Mouse (Mus musculus): Measurements from ENCODE around the gene Defa2. TPM values are rescaled to one million over a fixed set of nuclear protein-coding genes. Genes with fewer than 3 reads are reported as not detected.
"Not testable (repeated sequence)": the region's sequence is repeated elsewhere in the genome, so short reads cannot be mapped to it uniquely, and the experiment has no call there.

Defa2 gene
- polyA plus RNA-seq (2016; fragmentation: Nextera tagmentation; extraction: Ambion mirVana), result not detected in 2 replicates

DNA sequence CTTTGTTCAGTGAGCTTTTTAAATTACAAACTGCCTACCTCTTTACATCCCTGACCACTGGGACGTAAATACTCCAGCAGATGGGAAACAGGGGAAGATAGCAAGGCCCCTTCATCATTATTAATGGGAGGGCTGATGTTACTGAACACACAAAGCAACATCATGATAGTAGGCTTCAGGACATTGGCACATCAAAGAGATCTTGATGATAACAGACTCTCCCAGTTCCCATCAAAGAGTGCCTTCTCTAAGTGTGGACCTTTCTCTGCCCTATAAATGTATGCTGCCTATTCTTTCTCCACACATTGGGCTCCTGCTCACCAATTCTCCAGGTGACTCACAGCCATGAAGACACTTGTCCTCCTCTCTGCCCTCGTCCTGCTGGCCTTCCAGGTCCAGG is at the start of gene Defa2:
Gene Defa2, plus strand, starts transcription at position 301 of the 400 bp plus-strand sequence.
- H3K4me2 ChIP-seq (replicated peaks); H3K9me3 ChIP-seq (replicated peaks); H3K4me3 ChIP-seq; H3K4me1 ChIP-seq; ATAC-seq (ENCODE audit: low FRiP score); H3K9ac ChIP-seq; H3K36me3 ChIP-seq; H3K27me3 ChIP-seq; H3K27ac ChIP-seq: not testable (repeated sequence)
- WGBS, result 80% methylated on average over 1 of the region's 2 CpGs

DNA sequence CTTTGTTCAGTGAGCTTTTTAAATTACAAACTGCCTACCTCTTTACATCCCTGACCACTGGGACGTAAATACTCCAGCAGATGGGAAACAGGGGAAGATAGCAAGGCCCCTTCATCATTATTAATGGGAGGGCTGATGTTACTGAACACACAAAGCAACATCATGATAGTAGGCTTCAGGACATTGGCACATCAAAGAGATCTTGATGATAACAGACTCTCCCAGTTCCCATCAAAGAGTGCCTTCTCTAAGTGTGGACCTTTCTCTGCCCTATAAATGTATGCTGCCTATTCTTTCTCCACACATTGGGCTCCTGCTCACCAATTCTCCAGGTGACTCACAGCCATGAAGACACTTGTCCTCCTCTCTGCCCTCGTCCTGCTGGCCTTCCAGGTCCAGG is 13.2 kb downstream of the Defa2 start, which contains the start of gene Defa33:
Gene Defa33, plus strand, starts transcription at position 301 of the 400 bp plus-strand sequence.
- H3K9ac ChIP-seq; H3K4me3 ChIP-seq; H3K9me3 ChIP-seq (replicated peaks); ATAC-seq (ENCODE audit: low FRiP score); H3K4me2 ChIP-seq (replicated peaks); H3K36me3 ChIP-seq; H3K4me1 ChIP-seq; H3K27me3 ChIP-seq; H3K27ac ChIP-seq: not testable (repeated sequence)
- WGBS, result no CpG with 5 or more reads among the region's 2 CpGs

DNA sequence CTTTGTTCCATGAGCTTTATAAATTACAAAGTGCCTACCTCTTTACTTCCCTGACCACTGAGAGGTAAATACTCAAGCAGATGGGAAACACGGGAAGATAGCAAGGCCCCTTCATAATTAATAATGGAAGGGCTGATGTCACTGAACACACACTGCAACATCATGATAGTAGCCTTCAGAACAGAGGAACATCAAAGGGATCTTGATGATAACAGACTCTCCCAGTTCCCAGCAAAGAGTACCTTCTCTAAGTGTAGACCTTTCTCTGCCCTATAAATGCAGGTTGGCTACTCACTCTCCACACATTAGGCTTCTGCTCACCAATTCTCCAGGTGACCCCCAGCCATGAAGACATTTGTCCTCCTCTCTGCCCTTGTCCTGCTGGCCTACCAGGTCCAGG is 48.8 kb downstream of the Defa2 start, which contains the start of gene Defa36:
Gene Defa36, plus strand, starts transcription at position 301 of the 400 bp plus-strand sequence.
- not testable (repeated sequence) for H3K27me3 ChIP-seq; H3K4me1 ChIP-seq; H3K36me3 ChIP-seq; H3K9me3 ChIP-seq (replicated peaks); ATAC-seq (ENCODE audit: low FRiP score); H3K4me3 ChIP-seq; H3K4me2 ChIP-seq (replicated peaks); H3K9ac ChIP-seq; H3K27ac ChIP-seq
- WGBS, result no CpG with 5 or more reads among the region's 1 CpGs

Other genes with a start within 250 kb of the Defa2 start
- not detected in 2 replicates for gene Defa30, start 243.9 kb upstream of the Defa2 start, polyA plus RNA-seq (2016; fragmentation: Nextera tagmentation; extraction: Ambion mirVana)
- not detected in 2 replicates for gene Defa22, start 216.2 kb upstream of the Defa2 start, polyA plus RNA-seq (2016; fragmentation: Nextera tagmentation; extraction: Ambion mirVana)
- not detected in 2 replicates for gene Defa31, start 186.9 kb upstream of the Defa2 start, polyA plus RNA-seq (2016; fragmentation: Nextera tagmentation; extraction: Ambion mirVana)
- gene Gm15293, start 177.0 kb upstream of the Defa2 start, polyA plus RNA-seq (2016; fragmentation: Nextera tagmentation; extraction: Ambion mirVana), result not detected in 2 replicates
- not detected in 2 replicates for gene Gm15292, start 128.8 kb upstream of the Defa2 start, polyA plus RNA-seq (2016; fragmentation: Nextera tagmentation; extraction: Ambion mirVana)
- not detected in 2 replicates for gene Defa27, start 63.0 kb upstream of the Defa2 start, polyA plus RNA-seq (2016; fragmentation: Nextera tagmentation; extraction: Ambion mirVana)
- gene Defa29, start 51.5 kb upstream of the Defa2 start, polyA plus RNA-seq (2016; fragmentation: Nextera tagmentation; extraction: Ambion mirVana), result not detected in 2 replicates
- gene Defa33, start 13.3 kb downstream of the Defa2 start, polyA plus RNA-seq (2016; fragmentation: Nextera tagmentation; extraction: Ambion mirVana), result not detected in 2 replicates
- not detected in 2 replicates for gene Defa36, start 48.9 kb downstream of the Defa2 start, polyA plus RNA-seq (2016; fragmentation: Nextera tagmentation; extraction: Ambion mirVana)
- not detected in 2 replicates for gene Gm7849, start 78.0 kb downstream of the Defa2 start, polyA plus RNA-seq (2016; fragmentation: Nextera tagmentation; extraction: Ambion mirVana)
- not detected in 2 replicates for gene Defa20, start 130.7 kb downstream of the Defa2 start, polyA plus RNA-seq (2016; fragmentation: Nextera tagmentation; extraction: Ambion mirVana)
- not detected in 2 replicates for gene Defa32, start 150.5 kb downstream of the Defa2 start, polyA plus RNA-seq (2016; fragmentation: Nextera tagmentation; extraction: Ambion mirVana)
- gene Defa37, start 186.9 kb downstream of the Defa2 start, polyA plus RNA-seq (2016; fragmentation: Nextera tagmentation; extraction: Ambion mirVana), result not detected in 2 replicates
- not detected in 2 replicates for gene Defa28, start 204.5 kb downstream of the Defa2 start, polyA plus RNA-seq (2016; fragmentation: Nextera tagmentation; extraction: Ambion mirVana)
- gene Gm7861, start 216.0 kb downstream of the Defa2 start, polyA plus RNA-seq (2016; fragmentation: Nextera tagmentation; extraction: Ambion mirVana), result not detected in 2 replicates
- not detected in 2 replicates for gene Defa26, start 239.7 kb downstream of the Defa2 start, polyA plus RNA-seq (2016; fragmentation: Nextera tagmentation; extraction: Ambion mirVana)